Mouse (Mus musculus): ENCODE data around the gene Exoc3l4.

- TF ChIP-seq CTCF (IDR thresholded peaks at IDR 0.05; ENCODE audit: low read depth): no peak
- no peak for TF ChIP-seq EP300 (IDR thresholded peaks at IDR 0.05; ENCODE audit: low read depth)
Observed at GRCm38 (mm10) chr12:111385883-111386641, 30.8 kb upstream of the Exoc3l4 start.

Data from heart, postnatal 0 days (tissue).